Mouse (Mus musculus) c-Kit-positive CD71-negative TER-119-negative erythroid progenitor cells, embryonic 14.5 days (primary cell): Measurements from ENCODE around the gene Scrn3.

Experiments used
- DNase-seq: peaks from one replicate; pipeline ENCODE4 v3.0.0-alpha.2; 2013; ENCODE audit warnings: low read depth

Gene Scrn3

DNA sequence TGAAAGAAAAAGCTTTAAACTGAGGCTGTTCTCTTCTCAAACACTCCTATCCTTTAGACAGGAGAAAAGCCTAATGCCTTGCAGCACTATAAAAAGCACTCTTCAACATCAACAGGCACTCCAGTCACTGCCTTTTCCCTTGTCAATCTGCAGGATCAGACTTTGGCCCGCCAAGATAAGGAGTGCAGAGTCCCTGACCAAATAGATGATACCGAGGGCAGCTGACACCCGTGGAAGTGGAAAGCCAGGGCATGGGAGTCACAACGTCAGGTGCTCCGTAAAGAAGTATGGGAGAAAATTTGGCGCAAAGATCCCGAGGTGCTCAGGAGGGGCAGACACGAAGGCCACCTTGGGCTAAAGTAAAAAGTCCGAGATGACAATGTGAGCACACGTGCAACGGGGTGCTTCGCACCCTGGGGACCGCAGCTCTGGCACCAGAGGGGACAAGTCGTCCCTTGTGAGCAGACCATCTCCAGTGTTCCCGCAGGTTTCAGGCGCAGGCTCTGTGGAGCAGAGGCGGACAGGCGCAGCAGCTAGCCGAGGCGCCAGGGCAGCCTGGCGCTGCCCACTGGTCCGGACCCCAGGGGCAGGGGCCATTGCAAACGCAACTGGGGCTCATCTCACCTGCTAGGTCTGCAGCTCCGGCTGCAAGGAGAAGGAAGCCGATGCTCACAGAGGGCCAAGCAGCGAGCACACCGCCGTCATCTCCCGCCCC, 73.4 kb downstream of the Scrn3 start:
- no peak for DNase-seq

DNA sequence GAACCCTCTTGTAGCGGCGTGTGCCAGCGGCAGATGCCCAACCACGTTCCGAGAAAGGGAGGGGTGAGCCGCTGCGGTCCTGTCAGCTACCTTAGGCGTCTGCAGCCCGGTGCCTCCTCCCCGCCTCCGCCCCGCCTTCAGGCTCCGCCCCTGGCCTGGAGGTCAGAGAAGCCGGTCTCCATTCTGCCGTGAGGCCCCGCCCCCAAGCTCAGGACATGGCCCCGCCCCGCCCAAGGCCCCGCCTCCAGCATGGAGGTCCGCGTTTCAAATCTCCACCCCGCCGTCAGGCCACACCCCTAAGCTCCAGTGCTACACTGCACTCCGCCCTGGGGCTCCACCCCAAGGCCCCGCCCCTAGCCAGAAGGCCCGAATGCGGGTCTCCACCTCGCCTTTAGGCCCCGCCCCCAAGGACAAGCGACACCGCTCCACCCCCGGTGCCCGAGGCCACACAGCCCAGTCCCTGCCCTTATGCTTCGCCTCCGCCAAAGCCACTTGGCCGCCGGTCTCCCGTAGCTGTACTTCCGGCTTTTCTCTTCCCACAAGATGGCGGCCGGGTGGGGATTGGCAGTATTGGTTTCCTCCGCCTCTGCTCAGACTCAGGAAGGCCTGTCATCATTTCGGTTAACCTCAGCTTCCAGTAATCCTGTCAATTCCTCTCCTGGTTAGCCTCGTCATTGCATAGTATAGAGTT, 74.1 kb downstream of the Scrn3 start, which contains the start of gene Gpr155:
TSS of gene Gpr155 (minus strand) at position 217 of the 691 bp plus-strand sequence.
- DNase-seq = peak; percentile 95
